Mouse (Mus musculus) small intestine, adult 2 months (tissue): ENCODE data around the gene Slc4a3.

Experiments used
- CTCF ChIP-seq: fragments of 200-500 bp; IDR thresholded peaks from 2 replicates; pipeline ENCODE4 v1.5.1; 2012; ENCODE audit warnings: low read depth, mild to moderate bottlenecking, control low read depth, inconsistent platforms, low read length, moderate library complexity, mixed read lengths; ENCODE audit not compliant: insufficient replicate concordance, insufficient read length; ENCODE audit errors: extremely low read depth
- POLR2A ChIP-seq: fragments of 200-500 bp; IDR thresholded peaks from 2 replicates; pipeline ENCODE4 v1.6.1; 2012; ENCODE audit warnings: low read depth, mild to moderate bottlenecking, control low read depth, inconsistent platforms, low read length, moderate library complexity

DNA sequence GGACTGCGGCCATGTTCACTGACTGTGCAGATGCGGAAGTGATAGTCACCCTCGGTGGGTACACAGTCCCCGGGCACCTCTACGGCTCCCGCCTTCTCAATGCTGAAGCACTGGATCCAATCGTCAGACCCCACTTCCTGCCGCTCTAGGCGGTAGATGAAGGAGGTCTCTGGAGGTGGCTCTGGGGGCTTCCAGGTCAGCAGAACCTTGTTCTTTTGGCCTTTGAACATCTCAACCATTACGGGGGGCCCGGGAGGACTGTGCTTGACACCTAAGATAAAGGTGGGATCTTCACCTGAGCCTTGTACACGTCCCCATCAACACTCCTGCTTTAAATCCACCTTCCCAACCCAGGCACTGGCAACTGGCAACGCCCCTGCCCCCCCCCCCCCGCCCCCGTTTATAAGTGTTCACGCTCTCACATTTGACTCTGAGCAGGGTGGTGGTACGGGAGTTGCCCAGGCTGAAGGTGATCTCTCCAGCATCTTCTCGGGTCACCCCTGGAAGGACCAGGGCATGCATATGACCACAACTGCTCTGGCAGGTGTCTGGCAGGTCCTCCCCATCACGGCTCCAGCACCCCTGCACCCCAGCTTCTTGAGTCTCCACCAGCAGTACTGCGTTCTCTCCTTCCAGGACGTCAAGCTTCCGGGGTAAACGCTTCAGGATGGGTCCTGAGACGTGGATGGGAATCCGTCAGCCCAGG, 43.0 kb upstream of the Slc4a3 start:
- TF ChIP-seq CTCF (no peak), POLR2A (no peak)
